Mouse (Mus musculus) heart, adult 9 months (tissue): Measurements from ENCODE around the gene Nfil3.

ENCODE experiments used
- DNase-seq, 2 experiments: peaks; one replicate each; pipeline ENCODE4 v3.0.0; 2022; ENCODE audit warnings: low spot score in 2 of 2

Nfil3 gene

GRCm38 (mm10) chr13:52981441-52982281 is 788 bp upstream of the Nfil3 start:
- peak; percentile 35 to 49 for DNase-seq

GRCm38 (mm10) chr13:52980211-52980950 is 492 bp downstream of the Nfil3 start:
- DNase-seq: peak; percentile 66 to 74

- peak; percentile 63 to 64 for DNase-seq
These were observed 1.4 kb downstream of the Nfil3 start for GRCm38 (mm10) chr13:52979331-52980051.

GRCm38 (mm10) chr13:52978321-52978981 is 2.4 kb downstream of the Nfil3 start:
- peak; percentile 38 to 41 for DNase-seq

- no peak for DNase-seq
These were observed 3.1 kb downstream of the Nfil3 start for GRCm38 (mm10) chr13:52977757-52978156.

GRCm38 (mm10) chr13:52977221-52977609 is 3.7 kb downstream of the Nfil3 start:
- DNase-seq: no peak

- DNase-seq: peak; percentile 51 to 56
These were observed 4.2 kb downstream of the Nfil3 start for GRCm38 (mm10) chr13:52976510-52977220.

- DNase-seq: no peak
These were observed 4.8 kb downstream of the Nfil3 start for GRCm38 (mm10) chr13:52976130-52976509.

GRCm38 (mm10) chr13:52974676-52975075 is 6.2 kb downstream of the Nfil3 start:
- peak in 1 of 2 experiments; percentile 35 for DNase-seq

- no peak for DNase-seq
These were observed 7.4 kb downstream of the Nfil3 start for GRCm38 (mm10) chr13:52973427-52973826.

GRCm38 (mm10) chr13:52972626-52973025 is 8.2 kb downstream of the Nfil3 start:
- DNase-seq: no peak

GRCm38 (mm10) chr13:52970876-52971275 is 10.0 kb downstream of the Nfil3 start:
- no peak for DNase-seq

GRCm38 (mm10) chr13:52962922-52963321 is 18.0 kb downstream of the Nfil3 start:
- no peak for DNase-seq

GRCm38 (mm10) chr13:52962361-52962760 is 18.5 kb downstream of the Nfil3 start:
- no peak for DNase-seq

GRCm38 (mm10) chr13:52953779-52954553 is 26.9 kb downstream of the Nfil3 start:
- DNase-seq: no peak

- no peak for DNase-seq
These were observed 31.7 kb downstream of the Nfil3 start for GRCm38 (mm10) chr13:52949211-52949610.

GRCm38 (mm10) chr13:52947545-52947944 is 33.3 kb downstream of the Nfil3 start:
- no peak for DNase-seq

- no peak for DNase-seq
These were observed 35.1 kb downstream of the Nfil3 start for GRCm38 (mm10) chr13:52945769-52946168.

GRCm38 (mm10) chr13:52944116-52944515 is 36.8 kb downstream of the Nfil3 start:
- DNase-seq: no peak

GRCm38 (mm10) chr13:52942876-52943388 is 37.9 kb downstream of the Nfil3 start:
- DNase-seq: no peak
